8 mouse cellular contexts compared by ENCODE assay signal in the genomic region with DNA sequence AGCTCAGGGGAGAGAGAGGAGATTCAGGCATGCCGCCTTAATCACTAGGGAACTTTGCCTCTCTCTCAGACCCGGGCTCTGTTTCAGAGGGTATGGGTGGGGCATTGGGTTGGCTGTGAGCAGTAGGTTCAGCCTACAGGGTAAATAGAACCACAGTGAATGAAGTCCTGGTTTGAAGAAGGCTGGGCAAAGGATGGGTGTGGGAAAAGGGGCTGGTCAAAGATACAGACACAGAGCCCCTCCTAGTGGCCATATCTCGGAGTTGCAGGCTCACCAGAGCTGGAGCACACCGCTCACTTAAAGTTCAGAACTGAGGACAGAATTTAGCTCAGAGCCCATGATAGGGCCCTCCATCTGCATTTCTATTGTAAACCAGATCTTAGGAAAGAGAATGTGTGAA. TPM values are rescaled to one million over a fixed set of nuclear protein-coding genes. Genes with fewer than 3 reads are reported as not detected.
DNase-seq lines count a peak whose midpoint lies in the region; ATAC-seq and TF ChIP-seq lines count a peak whose summit lies in the region.

No protein-coding gene starts in this region.

- H3K4me3 ChIP-seq in CH12.LX (replicated peaks in 1 of 3; ENCODE audit: low read depth in 2 of 3, low read length in 2 of 3, poor library complexity in 1 of 3), result no peak overlapping the region
- no peak overlapping the region for H3K4me3 ChIP-seq in embryonic facial prominence, embryonic 10.5 days
- H3K4me3 ChIP-seq in heart, adult 2 months, result no peak overlapping the region
- H3K4me3 ChIP-seq in liver, embryonic 14.5 days (ENCODE audit: insufficient read depth in 1 of 2, low read depth in 2 of 2, low read length in 2 of 2), result no peak overlapping the region
- no peak overlapping the region for H3K4me3 ChIP-seq in neural tube, embryonic 14.5 days (ENCODE audit: low read depth, low read length)

- peak; percentile 76 for DNase-seq in CH12.LX (ENCODE audit: extremely low read depth)
- DNase-seq in adrenal gland, adult 2 months, result peak; percentile 82
- DNase-seq in embryonic facial prominence, embryonic 10.5 days (ENCODE audit: low spot score), result peak; percentile 81
- peak; percentile 76 to 81 for DNase-seq in heart, adult 2 months
- DNase-seq in kidney, adult 9 months, result peak; percentile 86
- no peak for DNase-seq in liver, embryonic 14.5 days (ENCODE audit: low read depth in 3 of 3, low spot score in 3 of 3)
- peak; percentile 81 for DNase-seq in thymus, postnatal 4 days

- H3K27ac ChIP-seq in CH12.LX (ENCODE audit: insufficient read depth, low read depth), result no peak overlapping the region
- H3K27ac ChIP-seq in embryonic facial prominence, embryonic 10.5 days (replicated peaks), result no peak overlapping the region
- H3K27ac ChIP-seq in heart, adult 2 months, result no peak overlapping the region
- no peak overlapping the region for H3K27ac ChIP-seq in liver, embryonic 14.5 days
- no peak overlapping the region for H3K27ac ChIP-seq in neural tube, embryonic 14.5 days (ENCODE audit: low read depth, low read length)

- no peaks in the 10 kb centered on the region for H3K79me2 ChIP-seq in CH12.LX (replicated peaks; ENCODE audit: control insufficient read depth, extremely low read depth, insufficient read depth, poor library complexity, severe bottlenecking)
- H3K79me2 ChIP-seq in heart, adult 2 months (replicated peaks; ENCODE audit: control insufficient read depth, insufficient read depth, low read length), result no peaks in the 10 kb centered on the region

- intact Hi-C loops in heart, adult 2 months (cut with DNase I), result loop anchor here (1.0 to 10.0 kb wide), 2 partner anchors 18 to 447 kb away; no protein-coding TSS in a partner anchor

- in situ Hi-C loops in CH12.LX (cut with MboI; ENCODE audit: low pct_ligation_motif_present, low pct_unique_long_range_greater_than_20kb, low sequenced_read_pairs), result loop anchor here (25.0 kb wide), 1 partner anchor 444 kb away; no protein-coding TSS in a partner anchor

- H3K9me3 ChIP-seq in CH12.LX (replicated peaks; ENCODE audit: low read length), result no peaks in the 10 kb centered on the region
- H3K9me3 ChIP-seq in embryonic facial prominence, embryonic 10.5 days, result no peaks in the 10 kb centered on the region
- H3K9me3 ChIP-seq in liver, embryonic 14.5 days (ENCODE audit: control insufficient read depth, low read length), result no peaks in the 10 kb centered on the region
- no peaks in the 10 kb centered on the region for H3K9me3 ChIP-seq in neural tube, embryonic 14.5 days (ENCODE audit: control insufficient read depth, low read length)

- no peak for TF ChIP-seq EP300 in CH12.LX (IDR thresholded peaks at IDR 0.05; ENCODE audit: low read length)
- peak; percentile 88; the same call in 1 of the 2 replicates for TF ChIP-seq EP300 in heart, adult 2 months (IDR thresholded peaks at IDR 0.05; ENCODE audit: insufficient read depth, low read depth, low read length)
- no peak for TF ChIP-seq EP300 in liver, embryonic 14.5 days (IDR thresholded peaks at IDR 0.05; ENCODE audit: low read depth)

- H3K4me1 ChIP-seq in CH12.LX (ENCODE audit: control insufficient read depth in 1 of 2, insufficient read depth in 2 of 2), result peaks cover 8 to 17% of the 10 kb centered on the region in 2 experiments
- H3K4me1 ChIP-seq in embryonic facial prominence, embryonic 10.5 days, result peaks cover 64% of the 10 kb centered on the region
- H3K4me1 ChIP-seq in heart, adult 2 months (ENCODE audit: control insufficient read depth, insufficient read depth, low read length), result peaks cover 22% of the 10 kb centered on the region
- H3K4me1 ChIP-seq in liver, embryonic 14.5 days (replicated peaks; ENCODE audit: control insufficient read depth in 2 of 2, insufficient read depth in 2 of 2, low read length in 1 of 2), result peaks cover 0 to 2% of the 10 kb centered on the region in 2 experiments; a peak in 1 of 4 replicates
- H3K4me1 ChIP-seq in neural tube, embryonic 14.5 days (ENCODE audit: control insufficient read depth, insufficient read depth, low read length), result peaks cover 6% of the 10 kb centered on the region; the same call in 1 of the 2 replicates

- TF ChIP-seq RAD21 in CH12.LX (IDR thresholded peaks at IDR 0.05; ENCODE audit: low read depth, low read length), result peak; percentile 96

- TF ChIP-seq POLR2A in CH12.LX (IDR thresholded peaks at IDR 0.05; ENCODE audit: low read depth, low read length), result no peak
- no peak for TF ChIP-seq POLR2A in heart, adult 2 months (IDR thresholded peaks at IDR 0.05; ENCODE audit: insufficient read depth, low read depth, low read length)

- no peak overlapping the region for H3K9ac ChIP-seq in CH12.LX (ENCODE audit: insufficient read depth, low read depth)
- no peak overlapping the region for H3K9ac ChIP-seq in heart, adult 2 months (ENCODE audit: low read depth, low read length)
- H3K9ac ChIP-seq in liver, embryonic 14.5 days (replicated peaks), result no peak overlapping the region
- H3K9ac ChIP-seq in neural tube, embryonic 14.5 days (replicated peaks; ENCODE audit: low read depth, low read length), result no peak overlapping the region

- dilution Hi-C loops in CH12.LX (cut with MboI; ENCODE audit: extremely low pct_ligation_motif_present, extremely low pct_unique_long_range_greater_than_20kb, low sequenced_read_pairs), result no loop called here

- H3K27me3 ChIP-seq in CH12.LX (replicated peaks), result peaks cover 43% of the 10 kb centered on the region
- H3K27me3 ChIP-seq in embryonic facial prominence, embryonic 10.5 days (replicated peaks; ENCODE audit: low read depth, poor library complexity, severe bottlenecking), result peaks cover 17% of the 10 kb centered on the region
- H3K27me3 ChIP-seq in heart, adult 2 months (ENCODE audit: control insufficient read depth, insufficient read depth, low read length), result no peaks in the 10 kb centered on the region
- H3K27me3 ChIP-seq in liver, embryonic 14.5 days (ENCODE audit: control insufficient read depth, insufficient read depth, low read length), result no peaks in the 10 kb centered on the region
- no peaks in the 10 kb centered on the region for H3K27me3 ChIP-seq in neural tube, embryonic 14.5 days (ENCODE audit: control insufficient read depth, insufficient read depth, low read length)

- WGBS in embryonic facial prominence, embryonic 10.5 days, result 19% methylated on average over 4 of the region's 4 CpGs
- WGBS in heart, adult 2 months, result 14% methylated on average over 4 of the region's 4 CpGs
- WGBS in liver, embryonic 14.5 days (ENCODE audit: insufficient replicate concordance), result 22% methylated on average over 4 of the region's 4 CpGs
- WGBS in neural tube, embryonic 14.5 days, result 16% methylated on average over 4 of the region's 4 CpGs

- no peak overlapping the region for H3K4me2 ChIP-seq in CH12.LX (ENCODE audit: insufficient read depth, low read depth, poor library complexity, severe bottlenecking)
- no peak overlapping the region for H3K4me2 ChIP-seq in liver, embryonic 14.5 days (ENCODE audit: low read depth)
- no peak overlapping the region for H3K4me2 ChIP-seq in neural tube, embryonic 14.5 days (ENCODE audit: low read depth, low read length)

- ATAC-seq in liver, embryonic 14.5 days (ENCODE audit: insufficient read depth), result peak; percentile 22; the same call in 1 of the 2 replicates
- peak; percentile 36 for ATAC-seq in neural tube, embryonic 14.5 days (ENCODE audit: low read depth)

- peaks cover 0 to 3% of the 10 kb centered on the region in 2 experiments for H3K36me3 ChIP-seq in CH12.LX (replicated peaks in 1 of 2; ENCODE audit: control insufficient read depth in 1 of 2, insufficient read depth in 1 of 2, low read length in 1 of 2)
- peaks cover 30% of the 10 kb centered on the region for H3K36me3 ChIP-seq in embryonic facial prominence, embryonic 10.5 days (replicated peaks)
- H3K36me3 ChIP-seq in heart, adult 2 months (ENCODE audit: control insufficient read depth, insufficient read depth, low read length), result peaks cover 5% of the 10 kb centered on the region; the same call in 1 of the 2 replicates
- no peaks in the 10 kb centered on the region for H3K36me3 ChIP-seq in liver, embryonic 14.5 days (replicated peaks; ENCODE audit: control insufficient read depth, insufficient read depth, low read depth)
- peaks cover 8% of the 10 kb centered on the region; the same call in 1 of the 2 replicates for H3K36me3 ChIP-seq in neural tube, embryonic 14.5 days (ENCODE audit: control insufficient read depth, insufficient read depth, low read length)

- peak; percentile 83 to 95 for TF ChIP-seq CTCF in CH12.LX (conservative IDR thresholded peaks at IDR 0.05 in 1 of 2, IDR thresholded peaks at IDR 0.05 in 1 of 2; ENCODE audit: low read depth in 2 of 2, low read length in 2 of 2)
- TF ChIP-seq CTCF in heart, adult 2 months (IDR thresholded peaks at IDR 0.05), result peak; percentile 96
- peak; percentile 87 for TF ChIP-seq CTCF in liver, embryonic 14.5 days (IDR thresholded peaks at IDR 0.05; ENCODE audit: low read depth)

RNA-seq across cellular contexts. Expression of a gene that starts 13.7 kb away (rescaled TPM):
- total RNA-seq in CH12.LX (2012; rRNA removed), result 0.04 and 0.17 TPM in 2 replicates
- total RNA-seq in CH12.LX (2014; rRNA removed), result 0.12 and 0.20 TPM in 2 replicates
- polyA plus RNA-seq in CH12.LX (2012; ENCODE audit: insufficient read length, low read depth), result 0.15 TPM in 1 of 2 replicates, not detected in the other
- total RNA-seq in adrenal gland, adult 2 months (2021), result under 1 TPM in 1 of 2 experiments, not detected in 1; 0.09 TPM
- 0.62 and 0.65 TPM in 2 replicates for polyA plus RNA-seq in adrenal gland, adult 2 months (2012; rRNA removed)
- 0.27 and 0.65 TPM in 2 replicates for polyA plus RNA-seq in embryonic facial prominence, embryonic 10.5 days (2016; fragmentation: Nextera tagmentation; extraction: Ambion mirVana)
- total RNA-seq in heart, adult 2 months (2021), result under 1 TPM in 1 of 2 experiments, not detected in 1; 0.08 TPM
- polyA plus RNA-seq in heart, adult 2 months (2012; rRNA removed), result 0.38 and 0.43 TPM in 2 replicates
- 0.02 and 0.03 TPM in 2 replicates for polyA plus RNA-seq in liver, embryonic 14.5 days (2012; rRNA removed)
- not detected in 2 replicates for polyA plus RNA-seq in liver, embryonic 14.5 days (2014; fragmentation: Nextera tagmentation; extraction: Ambion mirVana)
- polyA plus RNA-seq in neural tube, embryonic 14.5 days (2014; fragmentation: Nextera tagmentation; extraction: Ambion mirVana), result 2.3 and 2.5 TPM in 2 replicates

RNA-seq across cellular contexts. Expression of a gene that starts 15.5 kb away (rescaled TPM):
- total RNA-seq in CH12.LX (2012; rRNA removed), result 2.4 and 3.6 TPM in 2 replicates
- 0.95 and 1.4 TPM in 2 replicates for total RNA-seq in CH12.LX (2014; rRNA removed)
- 3.1 and 4.2 TPM in 2 replicates for polyA plus RNA-seq in CH12.LX (2012; ENCODE audit: insufficient read length, low read depth)
- total RNA-seq in adrenal gland, adult 2 months (2021), result 10 to 100 TPM; 51.2 to 89.3 TPM
- polyA plus RNA-seq in adrenal gland, adult 2 months (2012; rRNA removed), result 45.9 and 65.5 TPM in 2 replicates
- 7.7 and 9.8 TPM in 2 replicates for polyA plus RNA-seq in embryonic facial prominence, embryonic 10.5 days (2016; fragmentation: Nextera tagmentation; extraction: Ambion mirVana)
- 10 to 100 TPM; 10.0 to 11.1 TPM for total RNA-seq in heart, adult 2 months (2021)
- polyA plus RNA-seq in heart, adult 2 months (2012; rRNA removed), result 15.5 and 18.7 TPM in 2 replicates
- polyA plus RNA-seq in liver, embryonic 14.5 days (2012; rRNA removed), result 2.4 TPM in 2 replicates
- polyA plus RNA-seq in liver, embryonic 14.5 days (2014; fragmentation: Nextera tagmentation; extraction: Ambion mirVana), result 1.8 and 2.5 TPM in 2 replicates
- 73.7 and 79.6 TPM in 2 replicates for polyA plus RNA-seq in neural tube, embryonic 14.5 days (2014; fragmentation: Nextera tagmentation; extraction: Ambion mirVana)

RNA-seq across cellular contexts. Expression of a gene that starts 17.6 kb away (rescaled TPM):
- total RNA-seq in CH12.LX (2012; rRNA removed), result 17.5 and 22.1 TPM in 2 replicates
- 0.68 and 0.73 TPM in 2 replicates for total RNA-seq in CH12.LX (2014; rRNA removed)
- 2.2 and 3.1 TPM in 2 replicates for polyA plus RNA-seq in CH12.LX (2012; ENCODE audit: insufficient read length, low read depth)
- 100 to 1,000 TPM in 1 of 2 experiments, 10 to 100 TPM in 1; 52.8 to 111 TPM for total RNA-seq in adrenal gland, adult 2 months (2021)
- 313 and 342 TPM in 2 replicates for polyA plus RNA-seq in adrenal gland, adult 2 months (2012; rRNA removed)
- 69.8 and 75.0 TPM in 2 replicates for polyA plus RNA-seq in embryonic facial prominence, embryonic 10.5 days (2016; fragmentation: Nextera tagmentation; extraction: Ambion mirVana)
- total RNA-seq in heart, adult 2 months (2021), result 10 to 100 TPM; 59.1 to 68.1 TPM
- polyA plus RNA-seq in heart, adult 2 months (2012; rRNA removed), result 48.8 and 61.6 TPM in 2 replicates
- 4.8 and 6.2 TPM in 2 replicates for polyA plus RNA-seq in liver, embryonic 14.5 days (2012; rRNA removed)
- 3.7 and 6.0 TPM in 2 replicates for polyA plus RNA-seq in liver, embryonic 14.5 days (2014; fragmentation: Nextera tagmentation; extraction: Ambion mirVana)
- 16.1 and 20.3 TPM in 2 replicates for polyA plus RNA-seq in neural tube, embryonic 14.5 days (2014; fragmentation: Nextera tagmentation; extraction: Ambion mirVana)

RNA-seq across cellular contexts. Expression of a gene that starts 25.5 kb away (rescaled TPM):
- total RNA-seq in CH12.LX (2012; rRNA removed) (72.7 and 76.6 TPM in 2 replicates), CH12.LX (2014; rRNA removed) (63.5 and 72.7 TPM in 2 replicates)
- 75.1 and 77.9 TPM in 2 replicates for polyA plus RNA-seq in CH12.LX (2012; ENCODE audit: insufficient read length, low read depth)
- 10 to 100 TPM; 45.2 to 55.1 TPM for total RNA-seq in adrenal gland, adult 2 months (2021)
- polyA plus RNA-seq in adrenal gland, adult 2 months (2012; rRNA removed), result 196 and 208 TPM in 2 replicates
- 70.6 and 74.8 TPM in 2 replicates for polyA plus RNA-seq in embryonic facial prominence, embryonic 10.5 days (2016; fragmentation: Nextera tagmentation; extraction: Ambion mirVana)
- 10 to 100 TPM; 45.6 to 53.6 TPM for total RNA-seq in heart, adult 2 months (2021)
- 55.8 and 64.7 TPM in 2 replicates for polyA plus RNA-seq in heart, adult 2 months (2012; rRNA removed)
- polyA plus RNA-seq in liver, embryonic 14.5 days (2012; rRNA removed), result 28.9 and 30.5 TPM in 2 replicates
- 19.6 and 20.5 TPM in 2 replicates for polyA plus RNA-seq in liver, embryonic 14.5 days (2014; fragmentation: Nextera tagmentation; extraction: Ambion mirVana)
- 82.0 and 88.0 TPM in 2 replicates for polyA plus RNA-seq in neural tube, embryonic 14.5 days (2014; fragmentation: Nextera tagmentation; extraction: Ambion mirVana)

RNA-seq across cellular contexts. Expression of a gene that starts 26.3 kb away (rescaled TPM):
- total RNA-seq in CH12.LX (2012; rRNA removed), result 18.9 and 21.9 TPM in 2 replicates
- 12.4 and 14.0 TPM in 2 replicates for total RNA-seq in CH12.LX (2014; rRNA removed)
- polyA plus RNA-seq in CH12.LX (2012; ENCODE audit: insufficient read length, low read depth), result 30.1 and 32.4 TPM in 2 replicates
- total RNA-seq in adrenal gland, adult 2 months (2021), result 10 to 100 TPM; 24.7 to 37.1 TPM
- polyA plus RNA-seq in adrenal gland, adult 2 months (2012; rRNA removed), result 7.5 and 9.6 TPM in 2 replicates
- polyA plus RNA-seq in embryonic facial prominence, embryonic 10.5 days (2016; fragmentation: Nextera tagmentation; extraction: Ambion mirVana), result 40.9 and 41.8 TPM in 2 replicates
- total RNA-seq in heart, adult 2 months (2021), result 10 to 100 TPM; 29.3 to 32.1 TPM
- 11.9 and 21.9 TPM in 2 replicates for polyA plus RNA-seq in heart, adult 2 months (2012; rRNA removed)
- 6.0 and 8.0 TPM in 2 replicates for polyA plus RNA-seq in liver, embryonic 14.5 days (2012; rRNA removed)
- 4.3 TPM in 2 replicates for polyA plus RNA-seq in liver, embryonic 14.5 days (2014; fragmentation: Nextera tagmentation; extraction: Ambion mirVana)
- 10.2 and 12.8 TPM in 2 replicates for polyA plus RNA-seq in neural tube, embryonic 14.5 days (2014; fragmentation: Nextera tagmentation; extraction: Ambion mirVana)

Comparison
In these comparisons a context has a peak if more than half of its experiments do, and no peak if none do; other contexts are left out.
1. DNase-seq: peak in CH12.LX (single experiment), adrenal gland, adult 2 months (single experiment), embryonic facial prominence, embryonic 10.5 days (single experiment), heart, adult 2 months (2 of 2), kidney, adult 9 months (single experiment) and thymus, postnatal 4 days (single experiment); none in liver, embryonic 14.5 days (0 of 3).
2. Peak in every context shown above with its lines, with median percentiles within 50 percentile points of each other: CTCF ChIP-seq.